Mouse (Mus musculus) liver, embryonic 14.5 days (tissue): ENCODE data around the gene Hao1. TPM values are rescaled to one million over a fixed set of nuclear protein-coding genes. Genes with fewer than 3 reads are reported as not detected.
A peak's percentile ranks its signal among the peaks of the same experiment; 100 is the strongest.

Experiments used
- ATAC-seq: fragments of 200-750 bp; cut with Nextera tagmentation; 2 replicates; pipeline ENCODE4 v1.8.0; 2017; ENCODE audit warnings: moderate number of reproducible peaks, mild to moderate bottlenecking, moderate library complexity; ENCODE audit not compliant: insufficient read depth
- DNase-seq, 3 experiments: peaks; one replicate each; pipeline ENCODE4 v3.0.0-alpha.2; 2012 to 2013; ENCODE audit warnings: low read depth in 3 of 3, low spot score in 3 of 3
- H3K27ac ChIP-seq: fragments of 300-500 bp; sonication (generic); 2 replicates; pipeline ENCODE4 v1.5.1; 2014; ENCODE audit warnings: moderate library complexity, mild to moderate bottlenecking, control low read depth, inconsistent platforms
- H3K27me3 ChIP-seq: fragments of 300-500 bp; sonication (generic); 2 replicates; pipeline ENCODE4 v1.6.1; 2014; ENCODE audit warnings: mild to moderate bottlenecking, low read length, moderate library complexity; ENCODE audit not compliant: control insufficient read depth, insufficient read depth
- H3K36me3 ChIP-seq: fragments of 300-500 bp; sonication (generic); replicated peaks from 2 replicates; pipeline ENCODE4 v1.6.1; 2014; ENCODE audit warnings: low read depth; ENCODE audit not compliant: control insufficient read depth, insufficient read depth
- H3K4me1 ChIP-seq, 2 experiments: fragments of 200-500 bp in 1 of 2; fragments of 300-500 bp in 1 of 2; sonication (generic) in 1 of 2; replicated peaks; 2 replicates each; pipeline ENCODE4 v1.6.1; 2012 to 2014; ENCODE audit warnings: antibody characterized with exemption in 1 of 2, inconsistent platforms in 1 of 2, low read length in 1 of 2; ENCODE audit not compliant: control insufficient read depth in 2 of 2, insufficient read depth in 2 of 2
- H3K4me2 ChIP-seq: fragments of 300-500 bp; sonication (generic); 2 replicates; pipeline ENCODE4 v1.6.1; 2014; ENCODE audit warnings: low read depth, mild to moderate bottlenecking, control low read depth, moderate library complexity
- H3K4me3 ChIP-seq, 2 experiments: fragments of 200-500 bp in 1 of 2; fragments of 300-500 bp in 1 of 2; sonication (generic) in 1 of 2; 2 replicates each; pipeline ENCODE4 v1.5.1; 2012 to 2014; ENCODE audit warnings: low read depth in 2 of 2, low read length in 2 of 2, mild to moderate bottlenecking in 2 of 2, control low read depth in 1 of 2, inconsistent platforms in 1 of 2, moderate library complexity in 1 of 2; ENCODE audit not compliant: insufficient read depth in 1 of 2
- H3K9ac ChIP-seq: fragments of 300-500 bp; sonication (generic); replicated peaks from 2 replicates; pipeline ENCODE4 v1.6.1; 2014; ENCODE audit warnings: mild to moderate bottlenecking, control low read depth, moderate library complexity
- H3K9me3 ChIP-seq: fragments of 300-500 bp; sonication (generic); 2 replicates; pipeline ENCODE4 v1.6.1; 2016; ENCODE audit warnings: low read length, mixed read lengths; ENCODE audit not compliant: control insufficient read depth
- CTCF ChIP-seq: IDR thresholded peaks from 2 replicates; pipeline ENCODE4 v1.5.1; 2016; ENCODE audit warnings: antibody characterized with exemption, low read depth, control low read depth
- EP300 ChIP-seq: IDR thresholded peaks from 2 replicates; pipeline ENCODE4 v1.6.1; 2016; ENCODE audit warnings: antibody characterized with exemption, low read depth
- WGBS: fragments of 180-500 bp; shearing (Covaris S2); extraction: QIAGEN DNeasy Blood & Tissue Kit; methylation state at CpG from one replicate; pipeline ENCODE4 v1.1.7; 2014; ENCODE audit not compliant: insufficient replicate concordance; 5-methylcytosine and 5-hydroxymethylcytosine counted together
- polyA plus RNA-seq, 2 experiments: library from polyadenylated mRNA; depleted of rRNA in 1 of 2; stranded (reverse) in 1 of 2; unstranded in 1 of 2; fragments of >200 nt; fragmentation: Nextera tagmentation in 1 of 2; extraction: Ambion mirVana in 1 of 2; gene quantifications; 2 replicates each; pipeline versions ENCODE4 v1.2.1 to v1.2.3; 2012 to 2014

The Hao1 gene
- polyA plus RNA-seq, 2 experiments, result 0.41 to 0.71 TPM

DNA sequence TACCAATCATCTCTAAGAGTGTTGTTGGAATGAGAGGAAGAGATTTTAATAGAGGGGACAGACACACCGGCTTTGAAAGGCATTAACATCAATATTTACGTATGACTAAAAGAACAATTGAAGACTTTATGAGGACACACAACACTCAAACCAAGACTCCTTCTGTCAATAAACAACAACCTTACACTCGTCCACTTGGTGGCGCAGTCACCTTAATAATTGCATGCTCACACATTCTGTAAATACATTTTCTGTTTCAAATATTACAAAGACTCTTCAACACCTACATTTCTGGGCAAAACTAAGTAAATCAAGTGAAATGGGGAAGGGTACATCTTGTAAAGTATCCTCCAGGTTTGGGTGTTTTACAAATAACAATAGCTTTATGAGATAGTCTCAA is 4.4 kb downstream of the Hao1 start:
- Histone ChIP-seq H3K36me3 (no peaks in the 10 kb centered on the region), H3K4me1 (no peaks in the 10 kb centered on the region), H3K9ac (no peak overlapping the region), H3K9me3 (no peaks in the 10 kb centered on the region), H3K4me2 (no peak overlapping the region), H3K4me3 (no peak overlapping the region), H3K27me3 (no peaks in the 10 kb centered on the region), H3K27ac (no peak overlapping the region)
- WGBS, result 22% methylated on average over 4 of the region's 4 CpGs
- DNase-seq (peak in 2 of 3 experiments; percentile 20 to 32), ATAC-seq (no peak)
- no peak for TF ChIP-seq EP300
- TF ChIP-seq CTCF, result peak; percentile 60

GRCm38 (mm10) chr2:134545116-134545515 is 9.1 kb downstream of the Hao1 start:
- ATAC-seq, result no peak
- no peak overlapping the region for H3K27ac ChIP-seq
- TF ChIP-seq EP300 (no peak), CTCF (no peak)
- H3K9ac ChIP-seq, result no peak overlapping the region
- H3K4me1 ChIP-seq, result no peaks in the 10 kb centered on the region
- no peak overlapping the region for H3K4me3 ChIP-seq
- no peak for DNase-seq
- no peaks in the 10 kb centered on the region for H3K27me3 ChIP-seq
- no peaks in the 10 kb centered on the region for H3K36me3 ChIP-seq
- 49% methylated on average over 5 of the region's 5 CpGs for WGBS
- no peaks in the 10 kb centered on the region for H3K9me3 ChIP-seq
- H3K4me2 ChIP-seq, result no peak overlapping the region

DNA sequence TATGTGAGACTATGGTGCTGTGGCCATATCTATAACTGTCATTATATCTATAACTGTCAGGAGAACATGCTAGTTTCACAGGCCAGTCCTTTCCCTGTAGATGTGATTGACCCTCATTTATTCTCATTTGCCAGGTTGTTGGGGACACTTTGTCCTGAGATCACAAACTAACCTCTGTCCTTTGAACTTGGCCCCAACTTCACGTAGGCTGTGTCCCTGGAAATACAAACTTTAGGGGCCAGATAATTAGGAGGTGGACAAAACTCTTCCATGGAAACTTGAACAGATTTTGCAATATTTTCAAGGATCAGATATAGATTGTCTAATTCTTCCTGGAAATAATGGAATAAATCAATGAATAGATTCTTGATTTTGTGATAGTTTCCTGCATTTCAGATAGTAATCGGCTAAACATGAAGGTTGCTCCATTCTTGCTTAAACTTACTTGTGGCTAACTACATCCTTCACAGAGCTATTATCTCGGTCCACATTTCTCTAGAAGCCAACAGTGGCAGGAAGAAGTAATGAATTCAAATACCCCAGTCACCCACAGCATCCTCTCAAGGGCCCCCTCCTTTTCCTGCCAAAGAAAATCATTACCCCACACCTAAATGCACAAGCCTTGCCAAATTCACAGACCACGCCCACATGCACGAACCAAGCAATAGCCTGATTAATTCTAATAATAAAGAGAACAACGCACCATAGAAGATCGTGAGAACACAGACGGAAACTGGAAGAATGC is 9.7 kb downstream of the Hao1 start:
- Histone ChIP-seq H3K27ac (no peak overlapping the region), H3K27me3 (no peaks in the 10 kb centered on the region), H3K9me3 (no peaks in the 10 kb centered on the region), H3K4me3 (no peak overlapping the region), H3K4me2 (no peak overlapping the region), H3K9ac (no peak overlapping the region), H3K4me1 (no peaks in the 10 kb centered on the region), H3K36me3 (no peaks in the 10 kb centered on the region)
- no peak for TF ChIP-seq EP300
- no peak for TF ChIP-seq CTCF
- DNase-seq, result no peak
- ATAC-seq, result no peak
- 38% methylated on average over 8 of the region's 8 CpGs for WGBS

DNA sequence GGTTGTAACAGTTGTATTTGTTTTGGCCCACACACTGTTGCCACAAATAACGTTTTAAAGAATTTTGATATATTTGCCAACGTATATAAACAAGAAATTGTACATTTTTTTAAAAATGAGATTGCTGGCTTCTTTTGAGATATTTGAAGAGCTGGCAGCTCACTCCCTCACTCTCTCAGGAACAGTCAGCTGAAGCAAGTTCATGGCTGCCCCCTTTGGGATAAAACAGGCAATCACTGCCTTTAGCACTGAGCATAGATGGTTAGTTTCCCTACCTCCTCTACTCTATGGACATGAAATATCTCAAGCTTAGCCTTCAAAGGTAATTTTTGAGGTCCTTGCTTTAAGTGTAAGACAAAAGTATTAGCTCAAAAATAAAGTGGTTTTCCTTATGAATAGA is 10.7 kb downstream of the Hao1 start:
- Histone ChIP-seq H3K27me3 (no peaks in the 10 kb centered on the region), H3K9ac (no peak overlapping the region), H3K4me3 (no peak overlapping the region), H3K4me2 (no peak overlapping the region), H3K27ac (no peak overlapping the region), H3K4me1 (no peaks in the 10 kb centered on the region), H3K36me3 (no peaks in the 10 kb centered on the region), H3K9me3 (no peaks in the 10 kb centered on the region)
- TF ChIP-seq CTCF (no peak), EP300 (no peak)
- DNase-seq (no peak), ATAC-seq (no peak)
- WGBS, result 40% methylated on average over 2 of the region's 2 CpGs

DNA sequence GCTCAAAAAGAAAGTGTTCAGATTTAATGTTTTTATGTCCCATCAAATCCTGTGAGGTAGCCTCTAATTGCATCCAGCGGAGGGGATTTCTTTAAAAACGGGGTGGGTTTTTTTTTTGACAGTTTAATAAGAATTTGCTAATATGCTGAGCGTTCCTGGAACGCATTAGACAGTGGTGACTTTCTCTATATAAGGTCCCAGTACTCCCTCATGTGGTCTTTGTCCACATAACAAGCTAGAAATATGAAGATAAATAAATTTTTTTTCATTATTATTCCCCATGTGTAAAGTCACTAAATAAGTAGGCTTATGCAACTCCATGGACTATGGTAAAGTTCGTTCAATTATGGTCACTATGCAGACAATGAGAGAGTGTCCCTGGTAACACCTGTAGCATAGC is 13.1 kb downstream of the Hao1 start:
- H3K4me3 ChIP-seq, result no peak overlapping the region
- TF ChIP-seq CTCF (no peak), EP300 (no peak)
- 55% methylated on average over 5 of the region's 5 CpGs for WGBS
- H3K27ac ChIP-seq, result no peak overlapping the region
- no peaks in the 10 kb centered on the region for H3K36me3 ChIP-seq
- no peaks in the 10 kb centered on the region for H3K4me1 ChIP-seq
- H3K9ac ChIP-seq, result no peak overlapping the region
- no peaks in the 10 kb centered on the region for H3K9me3 ChIP-seq
- ATAC-seq, result no peak
- no peak overlapping the region for H3K4me2 ChIP-seq
- H3K27me3 ChIP-seq, result no peaks in the 10 kb centered on the region
- DNase-seq, result no peak
